Mouse (Mus musculus) testis, postnatal 14 days (tissue): ENCODE measurements around the gene Cerk.
"Not testable (repeated sequence)": the region's sequence is repeated elsewhere in the genome, so short reads cannot be mapped to it uniquely, and the experiment has no call there.

Source experiments
- DNase-seq: peaks from one replicate; pipeline ENCODE4 v3.0.0; 2021; ENCODE audit warnings: low spot score

Cerk gene

DNA sequence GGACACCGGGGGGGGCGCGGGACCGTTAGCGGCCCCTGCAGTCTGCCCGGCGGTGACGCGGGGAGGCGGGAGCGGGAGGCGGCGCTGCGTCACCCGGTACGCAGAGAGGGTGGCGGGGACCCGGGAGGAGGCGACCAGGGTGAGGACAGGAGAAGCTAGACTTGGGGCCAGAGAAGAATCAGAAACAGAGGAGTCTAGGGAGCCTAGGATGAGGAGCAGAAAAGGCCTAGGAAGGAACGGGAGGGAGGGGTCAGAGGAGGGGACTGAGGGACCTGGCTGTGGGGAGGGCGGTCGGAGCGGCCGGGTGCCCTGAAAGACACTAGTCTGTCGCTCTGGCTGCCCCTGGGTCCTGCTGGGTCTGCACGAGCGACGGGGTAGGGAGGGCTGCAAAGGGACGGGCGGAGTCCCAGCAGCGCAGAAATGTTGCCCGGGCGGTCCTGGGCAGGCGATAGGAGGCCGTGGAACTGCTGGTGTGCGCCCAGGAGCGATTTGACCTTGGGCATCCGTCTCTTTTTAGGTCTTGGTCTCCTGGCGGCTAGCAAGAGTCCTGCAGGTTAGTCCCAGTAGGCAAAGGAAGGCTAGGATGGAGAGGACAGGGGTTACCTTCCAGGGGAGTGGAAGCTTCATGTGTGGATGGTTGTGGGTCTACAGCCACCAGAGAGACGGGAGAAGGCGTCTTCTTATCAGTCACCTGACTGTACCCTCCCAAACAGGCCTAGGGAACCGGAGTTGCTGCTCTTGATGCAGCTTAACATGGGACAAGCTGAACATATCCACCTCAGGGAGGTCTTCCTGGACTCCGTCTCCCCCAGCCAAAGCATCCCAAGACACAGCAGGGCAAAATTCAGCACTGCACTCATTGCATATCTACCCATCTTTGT, at the start of gene Cerk:
Cerk (minus strand) TSS at position 453 of the 881 bp plus-strand sequence.
- DNase-seq = peak; percentile 55

DNA sequence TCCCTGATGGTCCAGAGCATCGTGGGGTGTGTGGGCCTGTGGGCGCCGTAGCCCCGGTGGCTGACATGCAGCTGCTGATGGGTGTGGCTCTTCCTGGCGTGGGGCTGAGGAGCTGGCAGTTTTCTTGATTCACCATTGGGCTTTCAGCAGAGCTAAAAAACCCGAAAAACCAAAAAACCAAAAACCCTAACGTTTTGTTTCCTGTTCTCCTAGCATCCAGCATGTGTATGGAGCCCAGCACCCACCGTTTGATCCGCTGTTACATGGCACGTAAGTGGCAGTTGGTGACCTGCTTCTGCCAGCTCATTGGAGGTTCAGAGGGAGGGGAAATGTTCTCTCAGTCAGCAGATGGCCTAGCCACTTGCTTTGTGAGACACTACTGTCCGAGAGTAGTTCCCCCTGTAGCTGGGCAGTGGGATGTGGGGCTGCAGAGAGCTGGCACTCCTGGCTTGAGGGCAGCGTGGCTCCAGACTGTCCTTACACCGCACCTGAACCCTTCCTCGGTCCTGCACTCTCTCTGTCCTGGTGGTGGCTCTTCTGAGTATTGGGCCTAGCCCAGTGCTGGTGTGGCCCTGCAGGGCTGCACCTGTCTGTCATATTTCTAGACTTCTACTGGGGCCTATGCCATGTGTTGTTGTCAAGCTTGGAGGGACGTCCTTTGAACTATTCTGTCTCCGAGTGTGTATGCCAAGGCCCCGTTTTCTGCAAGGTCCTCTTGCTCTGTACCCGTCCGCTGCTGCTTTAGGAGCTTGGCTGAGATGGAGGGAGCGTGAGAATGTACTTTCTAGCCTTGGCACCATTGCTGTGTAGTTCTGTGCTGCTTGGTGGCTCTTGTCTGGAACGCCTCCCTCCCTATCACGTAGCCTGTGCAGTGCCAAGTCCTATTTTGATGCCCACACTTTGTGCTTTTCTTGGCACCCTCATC, 48.8 kb upstream of the Cerk start:
- DNase-seq = no peak

DNA sequence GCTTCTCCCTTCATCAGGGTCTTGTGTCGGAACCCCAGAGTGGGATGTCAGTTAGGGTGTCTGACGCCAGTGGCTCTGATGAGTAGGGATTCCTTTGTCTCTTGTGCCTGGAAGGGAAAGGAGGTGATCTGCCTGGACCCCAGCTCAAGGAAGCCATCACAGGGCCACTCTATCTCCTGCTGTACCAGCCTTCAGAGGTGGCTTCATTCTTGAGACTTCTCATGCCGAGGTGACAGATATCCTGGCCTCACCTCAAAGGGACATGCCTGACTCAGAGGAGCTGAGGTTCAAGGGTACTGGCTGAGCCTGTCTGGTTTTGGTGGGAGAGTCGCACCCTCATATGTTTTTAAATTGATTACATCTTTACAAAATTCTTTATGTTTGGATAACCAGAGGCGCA, 48.1 kb upstream of the Cerk start:
- no peak for DNase-seq

DNA sequence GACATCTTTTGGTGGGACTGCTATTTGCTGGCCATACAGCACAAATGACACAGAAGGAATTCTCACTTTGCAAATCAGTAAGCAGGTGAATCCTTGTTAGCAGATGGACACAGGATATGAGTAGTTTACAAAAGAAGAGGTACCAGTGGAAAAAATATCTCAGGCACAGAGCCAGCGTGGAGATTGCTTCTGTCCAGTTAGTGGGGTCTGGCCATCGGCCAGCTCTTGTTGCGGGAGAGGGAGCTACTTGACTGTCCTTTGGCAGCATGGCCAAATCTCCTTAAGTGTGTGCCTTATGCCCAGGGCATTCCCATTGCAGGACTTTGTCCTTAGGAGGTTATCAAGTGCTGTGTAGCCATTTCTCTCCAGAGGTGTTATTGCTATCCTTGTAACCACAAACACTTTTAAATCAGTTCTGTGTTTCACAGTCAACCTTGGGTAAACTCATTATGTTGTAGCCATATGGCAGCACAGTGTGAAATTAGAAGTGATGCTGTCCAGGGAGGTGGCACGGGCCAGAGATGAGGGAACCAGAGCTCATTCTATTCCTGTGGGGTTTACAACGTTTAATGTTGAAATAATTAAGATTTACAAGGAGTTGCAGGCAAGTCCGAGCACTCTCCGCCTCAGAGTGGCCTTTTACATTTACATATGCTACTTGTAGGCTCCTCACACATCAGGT, 46.0 kb upstream of the Cerk start:
- DNase-seq = no peak

DNA sequence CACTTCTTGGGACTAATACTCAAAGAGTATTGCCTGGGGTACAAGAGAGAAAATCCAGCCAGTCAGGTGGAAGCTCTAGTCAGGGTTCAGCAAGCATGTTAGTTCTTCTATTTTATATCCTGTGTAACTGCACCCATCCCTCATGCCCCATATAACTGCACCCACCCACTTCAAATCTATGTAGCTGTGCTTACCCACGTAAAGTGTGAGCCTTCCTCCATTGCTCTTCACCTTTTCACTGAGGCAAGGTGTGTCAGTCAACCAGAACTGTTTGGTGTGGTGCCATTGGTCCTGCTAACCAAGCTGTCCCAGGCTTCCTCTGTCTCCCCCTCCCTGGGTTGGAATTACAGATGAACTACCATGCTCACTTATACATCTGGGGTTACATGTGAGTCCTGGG, 45.2 kb upstream of the Cerk start:
- no peak for DNase-seq

DNA sequence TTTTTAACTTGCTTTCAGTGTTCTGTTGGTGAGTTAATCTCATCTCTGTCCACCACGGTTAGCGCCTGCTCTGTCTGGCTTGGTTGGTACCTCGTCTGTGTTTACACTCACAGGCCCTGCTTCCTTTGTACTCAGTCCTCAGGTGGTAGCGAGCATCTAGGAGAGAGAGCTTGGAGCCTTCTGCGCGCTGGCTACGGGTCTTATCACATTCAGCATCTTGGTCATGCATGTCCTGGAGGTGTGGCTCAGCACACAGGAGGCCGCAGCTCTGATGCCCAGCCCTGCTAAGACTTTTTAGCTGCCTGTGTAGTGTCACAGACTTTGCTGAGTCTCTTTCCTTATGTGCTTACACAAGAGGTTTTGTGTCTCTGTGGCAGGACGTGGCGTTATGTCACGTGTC, 43.7 kb upstream of the Cerk start:
- no peak for DNase-seq

DNA sequence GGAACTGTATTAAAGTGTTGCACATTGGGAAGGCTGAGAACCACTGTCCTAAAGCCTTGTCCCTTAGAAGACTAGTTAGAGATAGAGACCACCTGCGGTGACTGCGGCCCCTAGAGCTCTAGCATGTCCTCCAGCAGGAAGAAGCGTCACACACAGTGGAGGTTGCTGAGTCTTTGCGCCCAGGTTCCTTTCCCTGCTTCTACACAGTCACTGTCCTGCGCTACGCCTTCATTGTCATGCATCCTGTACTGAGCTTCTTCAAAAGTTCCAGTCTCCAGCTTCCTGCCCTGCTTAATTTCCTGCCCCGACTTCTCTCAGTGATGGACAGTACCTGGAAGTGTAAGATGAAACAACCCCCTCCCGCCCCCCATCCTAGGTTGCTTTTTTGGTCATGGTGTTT, 43.1 kb upstream of the Cerk start:
- no peak for DNase-seq

DNA sequence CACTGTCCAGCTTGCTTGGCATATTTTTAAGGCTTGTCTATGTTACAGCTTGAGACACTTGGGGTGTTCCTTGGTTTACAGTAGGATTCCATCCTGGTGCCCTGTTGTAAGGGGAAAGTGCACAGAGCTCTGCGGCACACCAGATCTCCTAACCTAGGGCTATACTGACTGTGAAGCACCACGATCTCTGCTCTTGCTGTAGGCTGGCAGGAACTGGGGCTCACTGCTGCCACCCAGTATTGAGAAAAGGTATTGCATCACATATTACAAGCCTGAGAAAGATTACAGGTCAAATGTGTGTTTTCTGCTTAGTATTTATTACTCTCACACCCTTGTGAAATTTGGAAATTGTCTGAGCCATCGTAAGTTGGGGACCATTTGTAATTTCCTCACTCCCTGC, 42.2 kb upstream of the Cerk start:
- DNase-seq = no peak

DNA sequence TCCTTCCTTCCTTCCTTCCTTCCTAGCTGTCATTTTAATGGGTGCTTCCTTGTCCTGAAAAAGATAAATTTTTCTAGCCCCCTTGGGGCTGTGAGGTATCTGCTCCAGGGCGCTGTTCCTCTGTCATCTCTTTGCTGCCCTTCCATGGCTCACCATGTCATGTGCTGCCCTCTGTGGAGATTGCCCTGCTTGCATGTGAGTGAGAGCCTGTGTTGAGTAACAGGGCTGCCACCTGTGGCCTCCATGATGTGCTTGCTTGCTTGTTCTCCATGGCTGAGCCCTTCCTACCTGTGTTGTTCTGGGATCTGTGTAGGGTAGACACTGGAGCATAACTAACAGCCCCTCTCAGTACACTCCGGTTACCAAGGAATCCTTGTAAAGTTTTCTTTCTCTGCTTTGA, 41.0 kb upstream of the Cerk start:
- DNase-seq = no peak

DNA sequence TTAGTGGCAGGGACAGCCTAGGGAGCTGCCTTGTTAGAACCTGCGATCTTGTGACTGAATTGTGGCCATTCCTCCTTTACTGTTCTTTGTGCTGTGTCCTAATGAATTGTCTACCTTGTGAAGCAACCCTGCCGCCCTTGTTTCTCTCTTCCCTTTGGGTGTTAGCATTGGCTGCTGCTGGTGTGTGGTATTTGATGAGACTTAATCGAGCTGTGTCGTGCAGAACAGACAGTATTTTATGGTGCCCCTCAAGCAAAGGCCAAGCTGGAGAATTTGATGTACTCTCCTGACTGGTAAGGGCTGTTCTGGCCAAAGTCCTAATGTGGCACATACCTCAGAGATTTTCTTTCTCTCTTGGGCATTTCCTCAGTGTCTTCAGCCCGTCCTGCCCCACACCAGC, 40.3 kb upstream of the Cerk start:
- DNase-seq = no peak

DNA sequence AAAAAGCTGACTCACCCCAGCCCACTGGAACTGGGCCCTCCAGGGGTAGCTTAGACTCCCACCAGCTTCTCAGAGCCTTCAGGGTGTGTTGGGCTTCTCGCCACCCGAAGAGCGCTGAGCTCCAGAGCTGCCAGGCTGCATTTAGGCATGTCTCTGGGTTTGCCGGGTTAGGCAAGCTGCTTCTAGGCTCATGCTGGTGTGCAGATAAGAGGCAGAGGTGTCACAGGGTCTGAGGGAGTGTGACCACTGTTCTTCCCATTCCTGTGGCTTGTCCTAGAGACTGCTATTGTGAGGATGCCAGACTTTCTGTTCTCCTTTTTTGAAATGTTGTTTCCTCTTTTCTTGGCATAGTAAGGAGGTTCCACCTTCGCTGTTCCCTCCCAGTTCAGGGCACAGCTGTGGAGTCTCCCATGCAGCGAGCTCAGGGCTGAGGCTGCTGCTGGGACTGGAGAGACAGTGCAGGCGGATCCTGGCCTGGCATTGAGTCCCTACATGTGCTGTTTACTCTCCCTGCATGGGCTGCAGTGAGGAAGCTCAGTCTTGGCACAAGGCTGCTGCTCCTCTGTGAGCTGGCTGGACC, 39.1 kb upstream of the Cerk start:
- DNase-seq = no peak

DNA sequence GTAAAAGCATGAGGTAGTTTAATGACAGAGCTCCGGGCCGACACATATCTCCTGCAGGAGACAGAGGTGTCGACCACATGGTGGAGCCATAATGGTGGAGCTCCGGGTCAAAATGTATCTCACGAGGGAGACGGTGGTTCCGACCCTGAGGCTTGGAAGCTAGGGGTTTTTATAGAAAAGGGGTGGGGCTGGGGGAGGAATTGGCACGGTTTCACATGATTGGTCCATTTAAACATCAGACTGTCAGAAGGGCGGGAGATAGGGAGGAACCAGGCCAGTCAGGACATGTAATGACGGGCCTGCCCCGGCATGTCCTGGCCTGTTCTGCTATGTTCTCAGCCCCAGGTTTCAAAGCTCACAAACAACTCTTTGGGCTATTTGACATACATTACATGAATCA, 36.0 kb upstream of the Cerk start:
- not testable (repeated sequence) for DNase-seq

DNA sequence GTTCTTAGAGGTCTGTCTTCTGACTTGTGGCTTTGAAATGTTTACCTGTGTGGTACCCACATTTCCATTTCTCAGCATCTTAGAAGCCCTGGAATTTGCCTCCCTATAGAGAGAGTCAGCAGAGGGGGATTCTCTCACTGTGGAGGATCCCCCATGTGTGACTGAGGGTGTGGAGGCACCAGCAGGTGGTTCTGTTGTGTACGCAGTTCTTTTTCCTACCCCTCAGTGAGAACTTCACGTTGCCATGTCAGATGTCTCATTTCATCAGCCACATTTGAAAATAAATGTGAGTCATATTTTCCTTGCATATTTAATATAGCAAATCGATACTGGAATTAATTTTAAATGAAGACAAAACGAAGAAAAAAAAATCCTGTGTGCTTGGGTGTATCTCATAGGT, 35.4 kb upstream of the Cerk start:
- no peak for DNase-seq

DNA sequence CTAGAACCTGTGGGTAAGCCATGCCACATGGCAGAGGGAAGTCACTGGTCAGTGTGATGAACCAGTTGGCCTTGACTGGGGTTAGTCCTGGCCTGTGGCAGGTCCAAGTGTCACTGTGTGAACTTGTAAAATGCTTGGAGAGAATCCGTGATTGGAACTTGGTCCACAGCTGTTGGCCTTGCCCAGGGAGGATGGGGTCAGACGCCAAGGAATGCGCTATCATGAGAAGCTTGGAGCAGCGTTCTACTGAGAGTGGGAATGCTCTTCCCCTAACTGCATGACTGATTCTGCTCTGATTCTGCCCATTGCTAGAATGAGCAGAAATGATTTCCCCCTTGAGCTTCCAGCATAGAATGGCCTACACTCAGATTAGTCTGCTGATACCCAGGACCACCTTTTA, 34.8 kb upstream of the Cerk start:
- DNase-seq = no peak

DNA sequence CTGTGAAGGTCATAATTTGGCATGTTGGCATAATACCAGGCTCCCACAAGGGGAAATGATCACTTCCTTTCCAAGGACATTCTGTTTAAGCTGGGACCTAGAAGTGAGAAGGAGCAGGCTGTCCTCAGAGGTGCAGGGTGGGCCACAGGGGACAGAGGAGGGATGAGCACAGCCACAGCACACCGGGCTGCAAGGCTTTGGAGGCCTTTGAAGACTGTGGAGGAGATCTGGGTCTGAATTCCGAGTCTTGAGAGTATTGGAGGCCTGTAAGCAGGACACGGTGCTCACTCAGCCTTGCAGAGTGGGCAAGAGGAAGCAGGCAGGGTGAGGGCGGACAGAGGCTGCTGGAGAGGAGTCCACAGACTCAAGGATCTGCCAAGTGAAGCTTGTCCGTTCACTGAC, 34.3 kb upstream of the Cerk start:
- DNase-seq = no peak

DNA sequence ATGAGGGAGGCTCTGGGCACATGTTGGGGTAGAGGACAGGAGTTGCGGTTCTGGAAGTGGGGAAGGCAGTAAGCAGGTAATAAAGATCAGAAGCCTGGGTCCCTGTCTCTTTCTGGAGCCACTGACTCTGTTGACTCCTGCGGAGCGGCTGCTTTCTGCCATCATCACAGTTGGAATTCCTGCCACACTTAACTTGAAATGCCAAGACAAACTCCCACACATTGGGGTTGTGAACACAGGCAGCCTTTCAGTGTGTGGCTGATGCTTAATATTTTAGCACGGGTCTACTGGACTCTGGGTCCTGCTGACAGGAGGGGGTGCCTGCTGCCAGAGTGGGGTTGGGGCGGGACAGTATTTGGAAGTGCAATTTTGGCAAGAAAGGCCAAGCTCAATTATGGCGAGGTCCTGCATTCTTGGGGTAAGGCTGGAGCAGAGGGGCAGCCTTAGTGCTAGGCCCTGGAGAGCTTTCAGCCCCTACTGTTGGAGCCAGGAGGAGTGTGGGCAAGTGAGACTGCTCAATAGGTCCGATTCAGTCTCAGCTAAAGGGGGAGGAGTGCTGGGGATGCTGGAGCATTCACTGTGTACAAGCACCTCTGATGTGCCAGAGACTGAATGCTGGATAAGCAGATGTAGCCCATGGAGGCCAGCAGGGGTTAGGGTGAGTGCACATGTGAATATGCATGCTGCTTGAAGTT, 33.7 kb upstream of the Cerk start:
- no peak for DNase-seq

DNA sequence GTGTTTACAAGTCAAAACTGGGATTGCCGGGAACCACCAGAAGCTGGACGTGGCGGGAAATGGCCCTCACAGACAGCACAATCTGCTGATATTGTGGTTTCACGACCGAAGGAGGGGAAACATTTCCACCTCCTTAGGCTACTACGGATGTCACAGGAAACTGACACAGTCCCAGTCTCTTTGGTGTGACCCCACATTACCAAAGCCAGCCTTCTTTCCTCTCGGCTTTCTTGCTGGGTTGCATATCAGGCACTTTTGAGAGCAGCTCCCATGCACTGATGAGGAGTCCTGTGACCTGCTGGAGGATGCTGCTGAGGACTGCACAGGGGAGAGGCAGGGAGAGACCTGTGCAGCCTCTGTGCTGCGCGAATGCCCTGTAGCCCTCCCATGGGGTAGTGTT, 30.7 kb upstream of the Cerk start:
- not testable (repeated sequence) for DNase-seq

DNA sequence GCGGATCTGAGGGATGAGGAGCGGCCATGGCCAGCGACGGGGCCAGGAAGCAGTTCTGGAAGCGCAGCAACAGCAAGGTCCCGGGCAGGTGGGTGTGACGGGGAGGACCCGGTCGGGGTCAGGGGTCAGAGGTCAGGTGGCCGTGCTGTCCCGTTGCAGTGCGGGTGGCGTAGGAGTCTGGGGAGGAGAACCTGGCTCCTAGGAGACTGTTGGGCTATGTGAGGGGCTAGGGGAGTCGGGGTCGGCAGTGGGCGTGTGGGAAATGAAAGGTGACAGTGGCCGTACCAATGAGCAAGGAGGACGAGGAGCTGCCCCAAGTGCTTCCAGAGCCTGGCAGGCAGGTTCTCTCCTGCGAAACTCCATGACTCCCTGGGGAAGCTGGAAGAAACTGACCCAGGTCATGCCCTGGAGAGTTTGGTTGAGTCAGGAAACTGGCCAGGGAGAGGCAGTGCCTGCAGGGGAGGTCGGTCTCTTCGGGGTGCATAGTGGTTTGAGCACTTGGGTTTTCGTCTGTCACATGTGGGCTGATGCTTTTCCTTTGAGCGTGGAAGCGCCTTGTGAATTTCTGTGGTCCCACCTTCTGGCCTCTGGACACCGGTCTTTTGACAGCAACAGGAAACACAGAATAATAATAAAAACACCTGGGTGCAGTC, 28.7 kb upstream of the Cerk start:
- no peak for DNase-seq

DNA sequence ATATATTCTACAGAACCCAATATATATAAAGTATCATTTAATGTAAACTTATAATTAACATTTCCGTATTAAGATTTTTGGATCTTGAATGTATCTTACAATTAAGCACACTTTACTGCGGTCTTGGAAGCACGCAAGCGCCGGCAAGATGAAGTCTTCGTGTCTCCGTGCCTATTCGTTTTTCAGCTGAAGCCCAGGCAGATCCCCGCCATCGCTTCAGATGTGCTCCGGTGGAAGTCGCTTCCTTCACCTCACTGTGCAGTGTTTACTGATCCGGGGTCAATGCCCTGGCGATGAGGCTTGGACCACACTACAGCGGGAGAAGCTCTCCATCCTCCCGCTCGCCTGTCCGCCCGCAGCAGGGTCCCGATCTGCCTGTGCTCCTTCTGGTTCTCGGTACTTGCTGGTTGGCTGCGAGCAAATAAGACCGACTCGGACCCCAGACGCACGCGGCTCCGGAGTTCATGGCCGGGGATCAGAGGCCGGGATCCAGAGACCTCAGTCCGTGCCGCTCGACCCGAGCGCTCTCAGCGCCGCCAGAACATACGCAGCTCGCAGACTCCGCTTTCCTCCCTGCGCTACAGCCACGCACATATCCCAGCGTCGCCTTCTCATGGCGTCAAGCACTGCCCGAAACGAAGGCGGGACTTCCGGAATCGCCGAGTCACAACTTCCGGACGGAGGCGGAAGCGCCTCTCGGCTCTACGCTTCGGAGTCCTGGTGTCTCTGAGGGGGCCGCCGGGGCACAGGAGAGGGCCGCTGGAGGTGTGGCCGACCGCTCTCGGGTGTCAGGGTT, 28.0 kb upstream of the Cerk start, which contains the start of gene Tbc1d22a:
Tbc1d22a (plus strand) TSS at position 707 of the 796 bp plus-strand sequence.
- peak; percentile 92 for DNase-seq

DNA sequence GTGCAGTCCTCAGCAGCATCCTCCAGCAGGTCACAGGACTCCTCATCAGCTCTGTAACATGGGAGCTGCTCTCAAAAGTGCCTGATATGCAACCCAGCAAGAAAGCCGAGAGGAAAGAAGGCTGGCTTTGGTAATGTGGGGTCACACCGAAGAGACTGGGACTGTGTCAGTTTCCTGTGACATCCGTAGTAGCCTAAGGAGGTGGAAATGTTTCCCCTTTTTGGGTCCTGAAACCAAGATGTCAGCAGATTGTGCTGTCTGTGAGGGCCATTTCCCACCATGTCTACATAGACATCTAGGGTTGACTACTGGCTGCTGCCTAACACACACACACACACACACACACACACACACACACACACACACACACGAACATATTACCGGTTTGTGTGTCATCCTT, 26.3 kb upstream of the Cerk start:
- DNase-seq = not testable (repeated sequence)
